Mouse (Mus musculus): ENCODE measurements around the gene Cx3cr1. TPM values are rescaled to one million over a fixed set of nuclear protein-coding genes. Genes with fewer than 3 reads are reported as not detected.

Cx3cr1 gene
- polyA plus RNA-seq, 2 experiments from 2014 or later: 0.43 TPM; not detected in 1

GRCm38 (mm10) chr9:119973281-119973680 is 96.4 kb downstream of the Cx3cr1 start:
- ATAC-seq: no peak

GRCm38 (mm10) chr9:119972582-119972981 is 97.1 kb downstream of the Cx3cr1 start:
- ATAC-seq: no peak

GRCm38 (mm10) chr9:119972166-119972565 is 97.5 kb downstream of the Cx3cr1 start:
- no peak for ATAC-seq

- no peak for ATAC-seq
Observed at GRCm38 (mm10) chr9:119970763-119971656, 98.7 kb downstream of the Cx3cr1 start.

- peak; percentile 19 for ATAC-seq
Observed at GRCm38 (mm10) chr9:119970221-119970620, 99.5 kb downstream of the Cx3cr1 start.

- no peak for ATAC-seq
Observed at GRCm38 (mm10) chr9:119969811-119970210, 99.9 kb downstream of the Cx3cr1 start.

- ATAC-seq: no peak
Observed at GRCm38 (mm10) chr9:119966221-119966910, 103.3 kb downstream of the Cx3cr1 start.

- ATAC-seq: no peak
Observed at GRCm38 (mm10) chr9:119965186-119965585, 104.5 kb downstream of the Cx3cr1 start.

GRCm38 (mm10) chr9:119964206-119964605 is 105.5 kb downstream of the Cx3cr1 start:
- no peak for ATAC-seq

GRCm38 (mm10) chr9:119962987-119963667 is 106.6 kb downstream of the Cx3cr1 start:
- ATAC-seq: peak; percentile 84

GRCm38 (mm10) chr9:119962216-119962615 is 107.5 kb downstream of the Cx3cr1 start:
- ATAC-seq: no peak

- no peak for ATAC-seq
Observed at GRCm38 (mm10) chr9:119958835-119959234, 110.8 kb downstream of the Cx3cr1 start.

- ATAC-seq: no peak
Observed at GRCm38 (mm10) chr9:119951388-119951787, 118.3 kb downstream of the Cx3cr1 start.

- ATAC-seq: no peak
Observed at GRCm38 (mm10) chr9:119950434-119950833, 119.2 kb downstream of the Cx3cr1 start.

- ATAC-seq: no peak
Observed at GRCm38 (mm10) chr9:119948804-119949203, 120.9 kb downstream of the Cx3cr1 start.

GRCm38 (mm10) chr9:119945173-119945900 is 124.3 kb downstream of the Cx3cr1 start:
- ATAC-seq: no peak

- no peak for ATAC-seq
Observed at GRCm38 (mm10) chr9:119943326-119943725, 126.4 kb downstream of the Cx3cr1 start.

- no peak for ATAC-seq
Observed at GRCm38 (mm10) chr9:119941861-119942260, 127.8 kb downstream of the Cx3cr1 start.

- no peak for ATAC-seq
Observed at GRCm38 (mm10) chr9:119941407-119941806, 128.3 kb downstream of the Cx3cr1 start.

GRCm38 (mm10) chr9:119939646-119940045 is 130.0 kb downstream of the Cx3cr1 start:
- ATAC-seq: no peak

GRCm38 (mm10) chr9:119938496-119938895 is 131.2 kb downstream of the Cx3cr1 start:
- peak; percentile 80 for ATAC-seq

- ATAC-seq: peak; percentile 93
Observed at GRCm38 (mm10) chr9:119937005-119937773, 132.5 kb downstream of the Cx3cr1 start, which contains the start of the genes Gorasp1 and Ttc21a. TSS of gene Gorasp1 (minus strand) at chr9:119937565. TSS of gene Ttc21a (plus strand) at chr9:119937606.
